Mouse (Mus musculus): Measurements from ENCODE around the gene Nrm. TPM values are rescaled to one million over a fixed set of nuclear protein-coding genes. Genes with fewer than 3 reads are reported as not detected.

The Nrm gene
- polyA plus RNA-seq, 2 experiments from 2014 or later: 35.5 to 43.5 TPM

GRCm38 (mm10) chr17:35868165-35868820 is 7.2 kb downstream of the Nrm start:
- ATAC-seq: peak; percentile 49

GRCm38 (mm10) chr17:35868961-35869345 is 7.8 kb downstream of the Nrm start:
- ATAC-seq: no peak

GRCm38 (mm10) chr17:35869346-35870067 is 8.4 kb downstream of the Nrm start:
- no peak for ATAC-seq

GRCm38 (mm10) chr17:35870151-35870883 is 9.2 kb downstream of the Nrm start:
- ATAC-seq: peak; percentile 70

- no peak for ATAC-seq
Measured at GRCm38 (mm10) chr17:35870884-35871696, 10.0 kb downstream of the Nrm start.

GRCm38 (mm10) chr17:35873774-35874519 is 12.8 kb downstream of the Nrm start:
- ATAC-seq: peak; percentile 25

- no peak for ATAC-seq
Measured at GRCm38 (mm10) chr17:35874721-35875120, 13.6 kb downstream of the Nrm start.

- peak; percentile 95 for ATAC-seq
Measured at GRCm38 (mm10) chr17:35879245-35880057, 18.3 kb downstream of the Nrm start, which contains the start of gene Dhx16. Dhx16 (plus strand) TSS chr17:35879819.

GRCm38 (mm10) chr17:35882924-35883323 is 21.8 kb downstream of the Nrm start:
- no peak for ATAC-seq

GRCm38 (mm10) chr17:35883777-35884176 is 22.7 kb downstream of the Nrm start:
- no peak for ATAC-seq

GRCm38 (mm10) chr17:35887725-35888124 is 26.6 kb downstream of the Nrm start:
- no peak for ATAC-seq

GRCm38 (mm10) chr17:35896781-35897643 is 35.9 kb downstream of the Nrm start, which contains the start of gene 2310061I04Rik:
2310061I04Rik (minus strand) TSS chr17:35897431.
- ATAC-seq: peak; percentile 84

- peak; percentile 24 for ATAC-seq
Measured at GRCm38 (mm10) chr17:35897644-35898573, 36.8 kb downstream of the Nrm start.

- ATAC-seq: no peak
Measured at GRCm38 (mm10) chr17:35900636-35901035, 39.5 kb downstream of the Nrm start.

- no peak for ATAC-seq
Measured at GRCm38 (mm10) chr17:35903343-35903991, 42.3 kb downstream of the Nrm start.

- ATAC-seq: no peak
Measured at GRCm38 (mm10) chr17:35903992-35904355, 42.9 kb downstream of the Nrm start.

- no peak for ATAC-seq
Measured at GRCm38 (mm10) chr17:35905587-35905986, 44.5 kb downstream of the Nrm start.

GRCm38 (mm10) chr17:35907609-35908008 is 46.5 kb downstream of the Nrm start:
- ATAC-seq: no peak
